Mouse (Mus musculus): ENCODE measurements around the gene Smok3a. TPM values are rescaled to one million over a fixed set of nuclear protein-coding genes. Genes with fewer than 3 reads are reported as not detected.

Gene Smok3a
- polyA plus RNA-seq, 2 experiments = not detected

DNA sequence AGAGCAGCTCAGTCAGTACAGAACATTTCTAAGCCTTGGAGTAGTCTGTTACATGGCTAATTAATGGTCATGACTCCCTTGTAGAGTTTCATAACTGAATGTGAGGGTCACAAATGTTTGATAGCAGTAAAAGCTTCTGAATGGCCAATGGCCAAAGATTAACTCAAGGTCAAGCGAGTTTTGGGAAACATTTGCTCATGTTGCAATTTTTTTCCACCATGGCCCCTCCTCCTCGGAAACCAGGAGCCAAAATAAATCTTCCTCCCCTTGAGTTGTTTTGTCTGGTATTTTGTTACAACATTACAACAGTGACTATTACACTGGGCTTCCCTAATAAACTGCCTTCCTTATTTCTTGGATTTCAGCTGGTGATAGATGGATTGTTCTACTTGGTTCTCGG, 54.6 kb downstream of the Smok3a start:
- no peak for ATAC-seq (ENCODE audit: insufficient read depth)
- TF ChIP-seq CTCF (IDR thresholded peaks at IDR 0.05; ENCODE audit: low read depth) (no peak), EP300 (IDR thresholded peaks at IDR 0.05; ENCODE audit: low read depth) (no peak)
- H3K4me3 ChIP-seq (ENCODE audit: insufficient read depth in 1 of 2, low read depth in 2 of 2, low read length in 2 of 2) = no peak overlapping the region
- DNase-seq (ENCODE audit: low read depth in 3 of 3, low spot score in 3 of 3) = no peak
- no peaks in the 10 kb centered on the region for H3K27me3 ChIP-seq (ENCODE audit: control insufficient read depth, insufficient read depth, low read length)
- 50% methylated on average over 3 of the region's 3 CpGs for WGBS (ENCODE audit: insufficient replicate concordance)
- H3K9ac ChIP-seq (replicated peaks) = no peak overlapping the region
- H3K27ac ChIP-seq = no peak overlapping the region
- no peaks in the 10 kb centered on the region for H3K36me3 ChIP-seq (replicated peaks; ENCODE audit: control insufficient read depth, insufficient read depth, low read depth)
- no peaks in the 10 kb centered on the region for H3K4me1 ChIP-seq (replicated peaks; ENCODE audit: control insufficient read depth in 2 of 2, insufficient read depth in 2 of 2, low read length in 1 of 2)
- no peak overlapping the region for H3K4me2 ChIP-seq (ENCODE audit: low read depth)
- no peaks in the 10 kb centered on the region for H3K9me3 ChIP-seq (ENCODE audit: control insufficient read depth, low read length)

DNA sequence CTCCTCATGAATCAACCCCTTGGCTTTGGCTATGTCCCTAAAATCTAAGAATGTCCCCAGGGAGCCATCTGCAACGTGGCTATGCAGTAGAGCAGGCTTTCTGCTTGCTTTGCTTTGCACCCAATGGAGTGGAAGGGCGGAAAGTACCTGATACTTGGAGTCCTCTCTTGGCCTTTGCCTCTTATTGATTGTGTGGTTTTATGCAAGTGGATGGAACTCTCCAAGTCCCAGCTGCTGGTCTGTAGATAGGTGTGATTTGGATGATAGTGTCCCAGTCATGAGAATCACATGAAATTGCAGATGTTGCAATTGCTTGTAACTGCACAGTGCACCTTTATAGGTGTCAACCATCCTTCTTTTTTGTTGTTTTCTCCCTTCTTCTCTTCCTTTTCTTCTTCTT, 55.1 kb downstream of the Smok3a start:
- 35% methylated on average over 2 of the region's 2 CpGs for WGBS (ENCODE audit: insufficient replicate concordance)
- TF ChIP-seq EP300 (IDR thresholded peaks at IDR 0.05; ENCODE audit: low read depth) (no peak), CTCF (IDR thresholded peaks at IDR 0.05; ENCODE audit: low read depth) (no peak)
- ATAC-seq (ENCODE audit: insufficient read depth) = no peak
- Histone ChIP-seq H3K4me3 (ENCODE audit: insufficient read depth in 1 of 2, low read depth in 2 of 2, low read length in 2 of 2) (no peak overlapping the region), H3K36me3 (replicated peaks; ENCODE audit: control insufficient read depth, insufficient read depth, low read depth) (no peaks in the 10 kb centered on the region), H3K9ac (replicated peaks) (no peak overlapping the region), H3K27ac (no peak overlapping the region), H3K4me1 (replicated peaks; ENCODE audit: control insufficient read depth in 2 of 2, insufficient read depth in 2 of 2, low read length in 1 of 2) (no peaks in the 10 kb centered on the region), H3K4me2 (ENCODE audit: low read depth) (no peak overlapping the region), H3K9me3 (ENCODE audit: control insufficient read depth, low read length) (no peaks in the 10 kb centered on the region), H3K27me3 (ENCODE audit: control insufficient read depth, insufficient read depth, low read length) (no peaks in the 10 kb centered on the region)
- DNase-seq (ENCODE audit: low read depth in 3 of 3, low spot score in 3 of 3) = no peak

DNA sequence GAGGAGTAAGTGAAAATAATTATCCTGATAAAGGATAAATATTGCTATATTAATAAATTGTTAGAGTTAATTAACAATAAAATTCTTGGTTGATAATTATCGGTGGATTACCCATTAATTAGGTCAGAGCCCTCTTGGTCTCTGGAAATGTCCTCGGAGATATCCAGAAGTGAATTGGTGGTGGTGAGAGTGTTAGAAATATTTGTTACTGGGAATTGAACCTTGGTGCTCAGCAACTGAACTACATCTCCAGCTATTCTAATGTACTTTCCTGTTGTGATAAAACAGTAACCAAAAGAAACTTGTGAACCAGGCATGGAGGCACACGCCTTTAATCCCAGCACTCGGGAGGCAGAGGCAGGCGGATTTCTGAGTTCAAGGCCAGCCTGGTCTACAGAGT, 59.4 kb downstream of the Smok3a start:
- no peak overlapping the region for H3K9ac ChIP-seq (replicated peaks)
- H3K9me3 ChIP-seq (ENCODE audit: control insufficient read depth, low read length) = no peaks in the 10 kb centered on the region
- 74% methylated on average over 5 of the region's 5 CpGs for WGBS (ENCODE audit: insufficient replicate concordance)
- TF ChIP-seq EP300 (IDR thresholded peaks at IDR 0.05; ENCODE audit: low read depth) = no peak
- no peak overlapping the region for H3K4me3 ChIP-seq (ENCODE audit: insufficient read depth in 1 of 2, low read depth in 2 of 2, low read length in 2 of 2)
- ATAC-seq (ENCODE audit: insufficient read depth) (no peak), DNase-seq (ENCODE audit: low read depth in 3 of 3, low spot score in 3 of 3) (no peak)
- no peaks in the 10 kb centered on the region for H3K27me3 ChIP-seq (ENCODE audit: control insufficient read depth, insufficient read depth, low read length)
- H3K36me3 ChIP-seq (replicated peaks; ENCODE audit: control insufficient read depth, insufficient read depth, low read depth) = no peaks in the 10 kb centered on the region
- H3K4me2 ChIP-seq (ENCODE audit: low read depth) = no peak overlapping the region
- no peak overlapping the region for H3K27ac ChIP-seq
- peaks cover 9 to 13% of the 10 kb centered on the region in 2 experiments for H3K4me1 ChIP-seq (replicated peaks; ENCODE audit: control insufficient read depth in 2 of 2, insufficient read depth in 2 of 2, low read length in 1 of 2)

DNA sequence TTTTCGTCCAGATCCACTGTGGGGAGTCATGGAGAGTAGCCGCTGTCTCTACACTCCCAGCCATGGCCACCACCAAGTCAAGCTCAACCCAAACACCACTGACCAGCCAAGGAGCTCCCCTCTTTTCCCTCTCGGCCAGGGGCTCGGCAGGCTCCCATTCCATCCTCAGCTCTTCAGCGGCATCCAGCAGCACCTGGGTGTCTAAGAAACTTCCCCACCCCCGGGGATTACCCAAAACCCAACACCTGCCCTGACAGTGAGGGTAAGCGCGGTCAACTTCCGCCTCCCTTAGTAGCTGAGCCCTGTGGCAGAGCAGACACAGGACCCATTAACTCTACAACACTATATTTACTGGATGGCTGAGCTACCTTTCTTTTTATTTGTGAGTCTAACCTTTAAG, 60.4 kb downstream of the Smok3a start:
- Histone ChIP-seq H3K27me3 (ENCODE audit: control insufficient read depth, insufficient read depth, low read length) (no peaks in the 10 kb centered on the region), H3K27ac (no peak overlapping the region), H3K36me3 (replicated peaks; ENCODE audit: control insufficient read depth, insufficient read depth, low read depth) (no peaks in the 10 kb centered on the region), H3K4me2 (ENCODE audit: low read depth) (no peak overlapping the region), H3K9ac (replicated peaks) (no peak overlapping the region), H3K4me1 (replicated peaks; ENCODE audit: control insufficient read depth in 2 of 2, insufficient read depth in 2 of 2, low read length in 1 of 2) (peaks cover 9 to 13% of the 10 kb centered on the region in 2 experiments), H3K4me3 (ENCODE audit: insufficient read depth in 1 of 2, low read depth in 2 of 2, low read length in 2 of 2) (no peak overlapping the region), H3K9me3 (ENCODE audit: control insufficient read depth, low read length) (no peaks in the 10 kb centered on the region)
- 71% methylated on average over 9 of the region's 9 CpGs for WGBS (ENCODE audit: insufficient replicate concordance)
- TF ChIP-seq EP300 (IDR thresholded peaks at IDR 0.05; ENCODE audit: low read depth) (no peak), CTCF (IDR thresholded peaks at IDR 0.05; ENCODE audit: low read depth) (no peak)
- ATAC-seq (ENCODE audit: insufficient read depth) (no peak), DNase-seq (ENCODE audit: low read depth in 3 of 3, low spot score in 3 of 3) (no peak)

DNA sequence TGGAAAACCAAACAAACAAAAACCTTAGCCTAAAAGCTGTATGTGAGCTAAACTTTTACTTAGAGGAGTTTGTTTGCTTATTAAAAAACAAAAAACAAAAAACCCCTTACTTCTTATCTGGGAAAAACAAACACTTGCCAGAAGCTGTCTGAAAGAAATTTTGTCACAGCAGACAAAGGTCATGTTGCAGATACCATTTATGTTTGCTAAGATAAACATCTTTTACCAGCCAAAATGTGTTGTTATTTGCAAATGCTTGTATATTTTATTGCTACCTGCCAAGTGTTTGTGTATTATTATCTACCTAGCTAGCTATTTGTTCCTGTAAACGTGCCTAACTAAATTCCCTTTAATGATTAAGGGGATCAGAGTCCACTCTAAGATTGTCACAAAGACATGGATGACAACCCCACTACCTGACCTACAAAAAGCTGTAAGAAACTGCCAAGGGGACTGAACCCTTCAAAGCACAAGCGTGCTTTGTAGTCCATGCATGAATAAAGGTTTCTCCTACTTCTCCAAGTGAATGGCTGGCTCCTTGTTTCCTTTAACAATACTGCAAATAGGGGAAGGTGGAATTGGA, 62.3 kb downstream of the Smok3a start:
- no peak overlapping the region for H3K4me2 ChIP-seq (ENCODE audit: low read depth)
- ATAC-seq (ENCODE audit: insufficient read depth) = no peak
- no peak for DNase-seq (ENCODE audit: low read depth in 3 of 3, low spot score in 3 of 3)
- peaks cover 15% of the 10 kb centered on the region in 2 experiments for H3K4me1 ChIP-seq (replicated peaks; ENCODE audit: control insufficient read depth in 2 of 2, insufficient read depth in 2 of 2, low read length in 1 of 2)
- H3K9ac ChIP-seq (replicated peaks) = no peak overlapping the region
- no peak overlapping the region for H3K4me3 ChIP-seq (ENCODE audit: insufficient read depth in 1 of 2, low read depth in 2 of 2, low read length in 2 of 2)
- no peaks in the 10 kb centered on the region for H3K9me3 ChIP-seq (ENCODE audit: control insufficient read depth, low read length)
- no peaks in the 10 kb centered on the region for H3K27me3 ChIP-seq (ENCODE audit: control insufficient read depth, insufficient read depth, low read length)
- WGBS (ENCODE audit: insufficient replicate concordance) = 62% methylated on average over 2 of the region's 2 CpGs
- H3K27ac ChIP-seq = no peak overlapping the region; the same call in 1 of the 2 replicates
- no peaks in the 10 kb centered on the region; the same call in 1 of the 2 replicates for H3K36me3 ChIP-seq (replicated peaks; ENCODE audit: control insufficient read depth, insufficient read depth, low read depth)
- TF ChIP-seq EP300 (IDR thresholded peaks at IDR 0.05; ENCODE audit: low read depth) (no peak), CTCF (IDR thresholded peaks at IDR 0.05; ENCODE audit: low read depth) (no peak)
